Mouse (Mus musculus) embryo, embryonic 10 days (tissue): ENCODE measurements around the gene Dlg5.
A peak's percentile ranks its signal among the peaks of the same experiment; 100 is the strongest.

Source experiments
- DNase-seq: peaks from one replicate; pipeline ENCODE4 v3.0.0-alpha.2; 2015; ENCODE audit warnings: low spot score

The Dlg5 gene

GRCm38 (mm10) chr14:24234411-24234810 is 11.3 kb downstream of the Dlg5 start:
- DNase-seq: no peak

GRCm38 (mm10) chr14:24232641-24233633 is 12.8 kb downstream of the Dlg5 start:
- DNase-seq: peak; percentile 45

GRCm38 (mm10) chr14:24228549-24228948 is 17.2 kb downstream of the Dlg5 start:
- DNase-seq: no peak

GRCm38 (mm10) chr14:24227015-24227414 is 18.7 kb downstream of the Dlg5 start:
- DNase-seq: no peak

- DNase-seq: no peak
Observed at GRCm38 (mm10) chr14:24226344-24226743, 19.4 kb downstream of the Dlg5 start.

- DNase-seq: no peak
Observed at GRCm38 (mm10) chr14:24222759-24223158, 23.0 kb downstream of the Dlg5 start.

- DNase-seq: no peak
Observed at GRCm38 (mm10) chr14:24222273-24222672, 23.4 kb downstream of the Dlg5 start.

- DNase-seq: no peak
Observed at GRCm38 (mm10) chr14:24217362-24217722, 28.4 kb downstream of the Dlg5 start.

GRCm38 (mm10) chr14:24216678-24217361 is 28.9 kb downstream of the Dlg5 start:
- DNase-seq: no peak

- peak; percentile 47 for DNase-seq
Observed at GRCm38 (mm10) chr14:24216064-24216463, 29.7 kb downstream of the Dlg5 start.

- no peak for DNase-seq
Observed at GRCm38 (mm10) chr14:24214436-24214835, 31.3 kb downstream of the Dlg5 start.

GRCm38 (mm10) chr14:24213336-24213735 is 32.4 kb downstream of the Dlg5 start:
- DNase-seq: no peak

GRCm38 (mm10) chr14:24212861-24213260 is 32.9 kb downstream of the Dlg5 start:
- DNase-seq: no peak

GRCm38 (mm10) chr14:24207360-24207752 is 38.4 kb downstream of the Dlg5 start:
- DNase-seq: no peak

GRCm38 (mm10) chr14:24206736-24207359 is 38.9 kb downstream of the Dlg5 start:
- DNase-seq: no peak

- peak; percentile 47 for DNase-seq
Observed at GRCm38 (mm10) chr14:24206314-24206713, 39.4 kb downstream of the Dlg5 start.

GRCm38 (mm10) chr14:24205281-24205871 is 40.3 kb downstream of the Dlg5 start:
- DNase-seq: no peak

GRCm38 (mm10) chr14:24203210-24203609 is 42.5 kb downstream of the Dlg5 start:
- DNase-seq: no peak

GRCm38 (mm10) chr14:24200771-24201170 is 44.9 kb downstream of the Dlg5 start:
- DNase-seq: no peak

- no peak for DNase-seq
Observed at GRCm38 (mm10) chr14:24199732-24200131, 46.0 kb downstream of the Dlg5 start.

- DNase-seq: no peak
Observed at GRCm38 (mm10) chr14:24197865-24198264, 47.9 kb downstream of the Dlg5 start.

- DNase-seq: no peak
Observed at GRCm38 (mm10) chr14:24196947-24197346, 48.8 kb downstream of the Dlg5 start.
